Mouse (Mus musculus) CH12.LX (cell line): ENCODE results near the gene Zfp800. TPM values are rescaled to one million over a fixed set of nuclear protein-coding genes. Genes with fewer than 3 reads are reported as not detected.

Experiments
- DNase-seq: peaks from one replicate; pipeline ENCODE4 v3.0.0-alpha.2; 2013; ENCODE audit errors: extremely low read depth
- H3K27ac ChIP-seq: 2 replicates; pipeline ENCODE4 v1.5.1; 2012; ENCODE audit warnings: low read depth, mild to moderate bottlenecking, control low read depth, moderate library complexity; ENCODE audit not compliant: insufficient read depth
- H3K27me3 ChIP-seq: replicated peaks from 2 replicates; pipeline ENCODE3; 2012; ENCODE audit warnings: inconsistent platforms
- H3K36me3 ChIP-seq, 2 experiments: replicated peaks in 1 of 2; 2 replicates each; pipeline versions ENCODE3 to v1.6.1; 2012; ENCODE audit warnings: inconsistent platforms in 1 of 2, low read length in 1 of 2, mild to moderate bottlenecking in 1 of 2, mixed read lengths in 1 of 2, moderate library complexity in 1 of 2; ENCODE audit not compliant: control insufficient read depth in 1 of 2, insufficient read depth in 1 of 2
- H3K4me1 ChIP-seq, 2 experiments: 2 replicates each; pipeline ENCODE4 v1.6.1; 2012; ENCODE audit warnings: inconsistent platforms in 1 of 2, moderate library complexity in 1 of 2; ENCODE audit not compliant: insufficient read depth in 2 of 2, control insufficient read depth in 1 of 2
- H3K4me2 ChIP-seq: 2 replicates; pipeline ENCODE4 v1.6.1; 2012; ENCODE audit warnings: low read depth, mild to moderate bottlenecking, control low read depth; ENCODE audit not compliant: poor library complexity, insufficient read depth, severe bottlenecking
- H3K4me3 ChIP-seq, 3 experiments: fragments of 150-350 bp in 1 of 3; sonication (generic) in 1 of 3; replicated peaks in 1 of 3; 2 replicates each; pipeline versions ENCODE3 to v1.5.1; 2011 to 2012; ENCODE audit warnings: low read depth in 2 of 3, low read length in 2 of 3, mild to moderate bottlenecking in 2 of 3, moderate library complexity in 2 of 3, control low read depth in 1 of 3, improper control_type of control experiment in 1 of 3, inconsistent platforms in 1 of 3, mixed read lengths in 1 of 3; ENCODE audit not compliant: poor library complexity in 1 of 3
- H3K79me2 ChIP-seq: replicated peaks from 2 replicates; pipeline ENCODE4 v1.6.1; 2012; ENCODE audit warnings: mild to moderate bottlenecking, moderate library complexity; ENCODE audit not compliant: control insufficient read depth, poor library complexity, insufficient read depth, severe bottlenecking; ENCODE audit errors: extremely low read depth
- H3K9ac ChIP-seq: 2 replicates; pipeline ENCODE4 v1.6.1; 2012; ENCODE audit warnings: low read depth, mild to moderate bottlenecking, control low read depth, moderate library complexity; ENCODE audit not compliant: insufficient read depth
- H3K9me3 ChIP-seq: replicated peaks from 2 replicates; pipeline ENCODE3; 2012; ENCODE audit warnings: low read length, inconsistent platforms, mixed read lengths
- BHLHE40 ChIP-seq: IDR thresholded peaks from 2 replicates; pipeline ENCODE4 v1.6.1; 2011; ENCODE audit warnings: mild to moderate bottlenecking, low read depth, low read length, improper control_type of control experiment
- CHD2 ChIP-seq: IDR thresholded peaks from 2 replicates; pipeline ENCODE4 v1.6.1; 2011; ENCODE audit warnings: low read length, improper control_type of control experiment
- EP300 ChIP-seq: IDR thresholded peaks from 2 replicates; pipeline ENCODE4 v1.6.1; 2011; ENCODE audit warnings: low read length, improper control_type of control experiment
- GABPA ChIP-seq: IDR thresholded peaks from 2 replicates; pipeline ENCODE4 v1.6.1; 2012; ENCODE audit warnings: low read depth, low read length, improper control_type of control experiment, inconsistent platforms; ENCODE audit not compliant: insufficient replicate concordance
- MAZ ChIP-seq: IDR thresholded peaks from 2 replicates; pipeline ENCODE4 v1.6.1; 2012; ENCODE audit warnings: low read depth, mild to moderate bottlenecking, inconsistent platforms, low read length, improper control_type of control experiment, moderate library complexity
- MEF2A ChIP-seq: IDR thresholded peaks from 2 replicates; pipeline ENCODE4 v1.6.1; 2014; ENCODE audit warnings: low read depth, mild to moderate bottlenecking, inconsistent platforms, low read length, improper control_type of control experiment, borderline replicate concordance
- MXI1 ChIP-seq: IDR thresholded peaks from 2 replicates; pipeline ENCODE4 v1.6.1; 2011; ENCODE audit warnings: mild to moderate bottlenecking, low read depth, low read length, improper control_type of control experiment
- NELFE ChIP-seq: IDR thresholded peaks from 2 replicates; pipeline ENCODE4 v1.6.1; 2011; ENCODE audit warnings: low read depth, low read length, improper control_type of control experiment
- NRF1 ChIP-seq: IDR thresholded peaks from 2 replicates; pipeline ENCODE4 v1.6.1; 2014; ENCODE audit warnings: low read depth, mild to moderate bottlenecking, inconsistent platforms, low read length, improper control_type of control experiment, moderate library complexity
- PAX5 ChIP-seq: IDR thresholded peaks from 2 replicates; pipeline ENCODE4 v1.6.1; 2012; ENCODE audit warnings: low read length, inconsistent platforms, mixed read lengths
- RAD21 ChIP-seq: IDR thresholded peaks from 2 replicates; pipeline ENCODE4 v1.6.1; 2011; ENCODE audit warnings: low read depth, mild to moderate bottlenecking, low read length, improper control_type of control experiment, moderate library complexity
- RCOR1 ChIP-seq: conservative IDR thresholded peaks from 2 replicates; pipeline ENCODE4 v1.6.1; 2012; ENCODE audit warnings: low read depth, mild to moderate bottlenecking, inconsistent platforms, low read length, improper control_type of control experiment
- SIN3A ChIP-seq: IDR thresholded peaks from 2 replicates; pipeline ENCODE4 v1.6.1; 2012; ENCODE audit warnings: low read length, improper control_type of control experiment, inconsistent platforms
- USF1 ChIP-seq: IDR thresholded peaks from 2 replicates; pipeline ENCODE4 v1.6.1; 2014; ENCODE audit warnings: low read depth, mild to moderate bottlenecking, inconsistent platforms, low read length, improper control_type of control experiment
- ZC3H11A ChIP-seq: IDR thresholded peaks from 2 replicates; pipeline ENCODE4 v1.6.1; 2012; ENCODE audit warnings: low read depth, mild to moderate bottlenecking, inconsistent platforms, low read length, improper control_type of control experiment
- ZKSCAN1 ChIP-seq: IDR thresholded peaks from 2 replicates; pipeline ENCODE4 v1.6.1; 2012; ENCODE audit warnings: low read depth, inconsistent platforms, low read length, improper control_type of control experiment, borderline replicate concordance
- ZMIZ1 ChIP-seq: IDR thresholded peaks from 2 replicates; pipeline ENCODE4 v1.6.1; 2012; ENCODE audit warnings: low read depth, mild to moderate bottlenecking, inconsistent platforms, low read length, improper control_type of control experiment
- dilution Hi-C: fragments of 300-500 bp; cut with MboI; formaldehyde crosslinking; loops from 2 replicates; pipeline ENCODE4 v1.14.3; 2020; ENCODE audit warnings: low sequenced_read_pairs; ENCODE audit not compliant: extremely low pct_unique_long_range_greater_than_20kb, extremely low pct_ligation_motif_present
- in situ Hi-C: fragments of 300-500 bp; cut with MboI; formaldehyde crosslinking; loops from 3 replicates; pipeline ENCODE4 v1.14.3; 2019; ENCODE audit warnings: low sequenced_read_pairs, low pct_ligation_motif_present, low pct_unique_long_range_greater_than_20kb, mixed read lengths
- polyA plus RNA-seq: library from polyadenylated mRNA; unstranded; fragments of >175 nt; gene quantifications from 2 replicates; pipeline ENCODE4 v1.2.1, GENCODE M21; 2012; ENCODE audit warnings: low read depth; ENCODE audit not compliant: insufficient read length
- total RNA-seq, 2 experiments: library from RNA; depleted of rRNA; stranded (reverse); fragments of 300-350 nt in 1 of 2; fragments of >200 nt in 1 of 2; gene quantifications; 2 replicates each; pipeline ENCODE4 v1.2.3; 2012 to 2014

Gene Zfp800
- total and polyA plus RNA-seq, 3 experiments, result 19.1 to 49.5 (median 19.5) TPM

DNA sequence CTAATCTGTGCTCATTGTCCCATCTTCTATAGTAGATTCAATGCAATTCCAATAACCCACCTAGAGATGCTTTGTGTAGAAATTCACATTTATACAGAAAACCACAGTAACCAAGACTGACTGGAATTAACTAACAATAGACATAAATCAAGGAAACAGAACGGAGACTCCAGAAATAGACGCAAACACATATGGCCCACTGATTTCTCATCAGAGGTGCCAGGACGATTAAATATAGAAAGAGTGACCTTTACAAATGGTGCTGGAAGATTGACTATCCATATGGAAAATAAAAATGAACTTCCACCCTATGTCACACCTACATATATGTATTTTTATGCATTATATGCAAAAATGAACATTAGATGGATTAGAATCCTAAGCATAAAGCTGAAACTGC is 65.3 kb downstream of the Zfp800 start:
- no peaks in the 10 kb centered on the region for H3K9me3 ChIP-seq
- dilution Hi-C loops, result no loop called here
- DNase-seq, result no peak
- no peaks in the 10 kb centered on the region for H3K36me3 ChIP-seq
- no peak overlapping the region for H3K9ac ChIP-seq
- TF ChIP-seq RAD21 (no peak), RCOR1 (no peak), MEF2A (no peak), CHD2 (no peak), ZC3H11A (no peak), MAZ (no peak), PAX5 (no peak), ZMIZ1 (no peak), GABPA (no peak), USF1 (no peak), ZKSCAN1 (no peak), NRF1 (no peak)
- TF ChIP-seq, all 38 proteins: peak for 0
- H3K27me3 ChIP-seq, result no peaks in the 10 kb centered on the region
- no peak overlapping the region for H3K27ac ChIP-seq
- no peak overlapping the region for H3K4me2 ChIP-seq
- H3K79me2 ChIP-seq, result no peaks in the 10 kb centered on the region
- in situ Hi-C loops, result no loop called here
- peaks cover 0 to 4% of the 10 kb centered on the region in 2 experiments; a peak in 1 of 4 replicates for H3K4me1 ChIP-seq
- H3K4me3 ChIP-seq, result no peak overlapping the region

- Histone ChIP-seq H3K4me2 (no peak overlapping the region), H3K4me3 (no peak overlapping the region), H3K79me2 (no peaks in the 10 kb centered on the region), H3K36me3 (no peaks in the 10 kb centered on the region), H3K4me1 (peaks cover 0 to 4% of the 10 kb centered on the region in 2 experiments; a peak in 1 of 4 replicates), H3K27ac (no peak overlapping the region), H3K27me3 (no peaks in the 10 kb centered on the region), H3K9me3 (no peaks in the 10 kb centered on the region), H3K9ac (no peak overlapping the region)
- no peak for DNase-seq
- TF ChIP-seq MXI1, result no peak
- no peak for TF ChIP-seq SIN3A
- no peak for TF ChIP-seq BHLHE40
- TF ChIP-seq NELFE, result no peak
- TF ChIP-seq MAZ, result no peak
- no peak for TF ChIP-seq EP300
- no peak for TF ChIP-seq USF1
- dilution Hi-C loops, result no loop called here
- in situ Hi-C loops, result no loop called here
Measured at GRCm38 (mm10) chr6:28329815-28330214, 68.0 kb downstream of the Zfp800 start.
